Mouse (Mus musculus) kidney, embryonic 16.5 days (tissue): ENCODE results near the gene Fgd5. TPM values are rescaled to one million over a fixed set of nuclear protein-coding genes. Genes with fewer than 3 reads are reported as not detected.

Experiments used
- ATAC-seq: fragments of 200-750 bp; cut with Nextera tagmentation; 2 replicates; pipeline ENCODE4 v1.8.0; 2017; ENCODE audit warnings: moderate TSS enrichment; ENCODE audit not compliant: low FRiP score, low TSS enrichment
- H3K27ac ChIP-seq: fragments of 300-500 bp; sonication (generic); 2 replicates; pipeline ENCODE4 v1.5.1; 2014; ENCODE audit warnings: low read length
- H3K27me3 ChIP-seq: fragments of 300-500 bp; sonication (generic); 2 replicates; pipeline ENCODE4 v1.6.1; 2014; ENCODE audit warnings: low read length, control low read depth, mixed read lengths; ENCODE audit not compliant: insufficient read depth
- H3K36me3 ChIP-seq: fragments of 300-500 bp; sonication (generic); 2 replicates; pipeline ENCODE4 v1.6.1; 2014; ENCODE audit warnings: low read length, control low read depth, mixed read lengths; ENCODE audit not compliant: insufficient read depth
- H3K4me1 ChIP-seq: fragments of 300-500 bp; sonication (generic); 2 replicates; pipeline ENCODE4 v1.6.1; 2014; ENCODE audit warnings: low read length, control low read depth, mixed read lengths; ENCODE audit not compliant: insufficient read depth
- H3K4me2 ChIP-seq: fragments of 300-500 bp; sonication (generic); replicated peaks from 2 replicates; pipeline ENCODE4 v1.6.1; 2014; ENCODE audit warnings: low read depth, low read length
- H3K4me3 ChIP-seq: fragments of 300-500 bp; sonication (generic); 2 replicates; pipeline ENCODE4 v1.5.1; 2014; ENCODE audit warnings: mild to moderate bottlenecking, low read length
- H3K9ac ChIP-seq: fragments of 300-500 bp; sonication (generic); replicated peaks from 2 replicates; pipeline ENCODE4 v1.6.1; 2014; ENCODE audit warnings: low read length
- H3K9me3 ChIP-seq: fragments of 300-500 bp; sonication (generic); 2 replicates; pipeline ENCODE4 v1.6.1; 2016; ENCODE audit warnings: low read length, control low read depth
- WGBS: fragments of 180-500 bp; shearing (Covaris S2); extraction: QIAGEN DNeasy Blood & Tissue Kit; methylation state at CpG from one replicate; pipeline ENCODE4 v1.1.7; 2014; 5-methylcytosine and 5-hydroxymethylcytosine counted together
- polyA plus RNA-seq: library from polyadenylated mRNA; unstranded; fragments of >200 nt; fragmentation: Nextera tagmentation; extraction: Ambion mirVana; gene quantifications from 2 replicates; pipeline ENCODE4 v1.2.1, GENCODE M21; 2015

The Fgd5 gene
- polyA plus RNA-seq, 1 experiment from 2014 or later: 22.9 TPM

DNA sequence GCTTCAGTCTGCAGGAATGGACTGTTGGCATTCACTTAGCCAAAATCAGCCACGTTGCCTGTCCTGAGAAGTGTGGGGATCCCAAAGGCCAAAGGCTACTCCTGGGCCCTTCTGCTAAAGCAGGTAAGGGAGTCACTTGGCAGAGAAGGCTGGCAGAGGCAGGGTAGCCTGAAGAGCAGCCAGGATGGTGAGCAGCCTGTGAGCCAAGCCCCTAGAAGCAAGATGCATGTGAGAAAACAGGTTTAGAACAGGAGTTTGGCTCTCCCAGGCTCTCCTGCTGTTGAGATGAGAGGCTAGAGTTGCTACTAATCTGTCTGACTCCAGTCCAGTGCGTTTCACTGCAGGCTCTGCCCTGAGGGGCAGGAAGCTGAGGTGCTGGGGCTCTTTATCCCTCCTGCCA lies 25.0 kb downstream of the Fgd5 start:
- H3K9me3 ChIP-seq: no peaks in the 10 kb centered on the region
- H3K4me2 ChIP-seq: no peak overlapping the region
- no peaks in the 10 kb centered on the region for H3K27me3 ChIP-seq
- no peaks in the 10 kb centered on the region for H3K36me3 ChIP-seq
- 51% methylated on average over 2 of the region's 2 CpGs for WGBS
- H3K4me3 ChIP-seq: no peak overlapping the region
- no peak overlapping the region for H3K9ac ChIP-seq
- no peaks in the 10 kb centered on the region for H3K4me1 ChIP-seq
- no peak overlapping the region for H3K27ac ChIP-seq
- ATAC-seq: no peak

- WGBS: 52% methylated on average over 6 of the region's 6 CpGs
- no peaks in the 10 kb centered on the region for H3K9me3 ChIP-seq
Measured at GRCm38 (mm10) chr6:92004137-92004805, 25.6 kb downstream of the Fgd5 start.

DNA sequence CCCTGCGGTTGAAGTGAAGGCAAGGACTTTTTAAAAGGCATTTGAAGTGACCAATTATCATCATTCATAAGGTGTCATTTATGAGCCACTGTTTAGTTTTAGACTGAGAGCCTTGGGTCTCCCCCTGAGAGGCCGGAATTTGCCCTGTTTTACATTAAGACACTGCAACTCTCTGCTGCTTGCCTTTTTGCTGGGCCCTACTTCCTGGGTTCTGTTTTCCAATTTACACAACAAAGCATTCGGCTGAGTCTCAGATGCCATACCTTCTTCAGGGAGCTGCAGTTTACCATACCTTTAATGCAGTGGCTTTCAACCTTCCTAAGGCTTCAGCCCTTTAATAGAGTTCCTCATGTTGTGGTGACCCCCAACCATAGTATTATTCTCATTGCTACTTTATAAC lies 26.1 kb downstream of the Fgd5 start:
- Histone ChIP-seq H3K9me3 (no peaks in the 10 kb centered on the region), H3K4me3 (no peak overlapping the region), H3K36me3 (no peaks in the 10 kb centered on the region), H3K4me2 (no peak overlapping the region), H3K27me3 (no peaks in the 10 kb centered on the region), H3K4me1 (no peaks in the 10 kb centered on the region), H3K9ac (no peak overlapping the region), H3K27ac (no peak overlapping the region)
- 51% methylated on average over 3 of the region's 3 CpGs for WGBS
- no peak for ATAC-seq

More at GRCm38 (mm10) chr6:92004137-92004805, 25.6 kb downstream of the Fgd5 start:
- Histone ChIP-seq H3K4me3 (no peak overlapping the region), H3K27ac (no peak overlapping the region), H3K4me1 (no peaks in the 10 kb centered on the region), H3K9ac (no peak overlapping the region), H3K36me3 (no peaks in the 10 kb centered on the region), H3K4me2 (no peak overlapping the region), H3K27me3 (no peaks in the 10 kb centered on the region)
- no peak for ATAC-seq

GRCm38 (mm10) chr6:92010895-92011294 lies 32.2 kb downstream of the Fgd5 start:
- H3K27ac ChIP-seq: no peak overlapping the region
- no peak for ATAC-seq
- H3K9ac ChIP-seq: no peak overlapping the region
- no peaks in the 10 kb centered on the region for H3K9me3 ChIP-seq
- no peak overlapping the region for H3K4me2 ChIP-seq
- H3K4me1 ChIP-seq: peaks cover 6% of the 10 kb centered on the region
- no peaks in the 10 kb centered on the region for H3K36me3 ChIP-seq
- WGBS: 78% methylated on average over 2 of the region's 2 CpGs
- H3K27me3 ChIP-seq: no peaks in the 10 kb centered on the region
- no peak overlapping the region for H3K4me3 ChIP-seq

GRCm38 (mm10) chr6:92012413-92012812 lies 33.7 kb downstream of the Fgd5 start:
- H3K27ac ChIP-seq: no peak overlapping the region
- H3K9ac ChIP-seq: no peak overlapping the region
- H3K4me2 ChIP-seq: no peak overlapping the region
- no peaks in the 10 kb centered on the region for H3K27me3 ChIP-seq
- ATAC-seq: no peak
- peaks cover 6% of the 10 kb centered on the region for H3K4me1 ChIP-seq
- no peak overlapping the region for H3K4me3 ChIP-seq
- H3K9me3 ChIP-seq: no peaks in the 10 kb centered on the region
- 69% methylated on average over 5 of the region's 5 CpGs for WGBS
- no peaks in the 10 kb centered on the region for H3K36me3 ChIP-seq

- 94% methylated on average over 6 of the region's 6 CpGs for WGBS
Measured at GRCm38 (mm10) chr6:92013035-92013434, 34.4 kb downstream of the Fgd5 start.

GRCm38 (mm10) chr6:92013620-92014019 lies 34.9 kb downstream of the Fgd5 start:
- Histone ChIP-seq H3K4me3 (no peak overlapping the region), H3K4me2 (no peak overlapping the region), H3K4me1 (peaks cover 6% of the 10 kb centered on the region), H3K27me3 (no peaks in the 10 kb centered on the region), H3K36me3 (no peaks in the 10 kb centered on the region), H3K9me3 (no peaks in the 10 kb centered on the region), H3K9ac (no peak overlapping the region), H3K27ac (no peak overlapping the region)
- ATAC-seq: no peak
- 90% methylated on average over 3 of the region's 3 CpGs for WGBS

More at GRCm38 (mm10) chr6:92013035-92013434, 34.4 kb downstream of the Fgd5 start:
- Histone ChIP-seq H3K4me3 (no peak overlapping the region), H3K9ac (no peak overlapping the region), H3K36me3 (no peaks in the 10 kb centered on the region), H3K27ac (no peak overlapping the region), H3K4me2 (no peak overlapping the region), H3K9me3 (no peaks in the 10 kb centered on the region), H3K27me3 (no peaks in the 10 kb centered on the region), H3K4me1 (peaks cover 6% of the 10 kb centered on the region)
- ATAC-seq: no peak

DNA sequence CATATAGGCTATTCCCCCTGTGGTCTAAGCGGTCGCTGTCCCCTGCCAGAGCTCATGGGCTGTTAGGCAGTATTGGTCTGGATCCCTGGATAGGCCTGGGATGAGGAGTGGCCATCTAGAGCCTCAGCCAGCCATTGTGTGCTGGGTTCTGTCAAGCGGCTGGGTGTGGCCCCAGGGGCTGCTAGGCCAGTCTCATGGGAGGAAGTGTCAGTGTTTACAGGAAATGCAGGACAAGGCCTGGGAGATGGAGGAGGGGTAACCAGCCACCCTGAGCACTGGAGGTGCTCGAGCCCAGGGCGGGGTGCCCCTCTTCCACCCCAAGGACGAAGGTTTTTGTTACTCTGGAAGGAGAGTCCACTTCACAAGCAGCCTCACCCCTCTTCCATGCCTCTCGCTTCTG lies 36.3 kb downstream of the Fgd5 start:
- no peak overlapping the region for H3K4me2 ChIP-seq
- H3K9ac ChIP-seq: no peak overlapping the region
- peaks cover 6% of the 10 kb centered on the region for H3K4me1 ChIP-seq
- no peaks in the 10 kb centered on the region for H3K27me3 ChIP-seq
- no peaks in the 10 kb centered on the region for H3K36me3 ChIP-seq
- H3K27ac ChIP-seq: no peak overlapping the region
- ATAC-seq: peak; percentile 57
- WGBS: 64% methylated on average over 7 of the region's 7 CpGs
- H3K4me3 ChIP-seq: no peak overlapping the region
- H3K9me3 ChIP-seq: no peaks in the 10 kb centered on the region

GRCm38 (mm10) chr6:92015848-92016247 lies 37.2 kb downstream of the Fgd5 start:
- H3K4me2 ChIP-seq: no peak overlapping the region
- WGBS: 83% methylated on average over 5 of the region's 5 CpGs
- peaks cover 6% of the 10 kb centered on the region for H3K4me1 ChIP-seq
- H3K4me3 ChIP-seq: no peak overlapping the region
- H3K9ac ChIP-seq: no peak overlapping the region
- H3K27ac ChIP-seq: no peak overlapping the region
- no peak for ATAC-seq
- H3K9me3 ChIP-seq: no peaks in the 10 kb centered on the region
- no peaks in the 10 kb centered on the region for H3K27me3 ChIP-seq
- no peaks in the 10 kb centered on the region for H3K36me3 ChIP-seq

DNA sequence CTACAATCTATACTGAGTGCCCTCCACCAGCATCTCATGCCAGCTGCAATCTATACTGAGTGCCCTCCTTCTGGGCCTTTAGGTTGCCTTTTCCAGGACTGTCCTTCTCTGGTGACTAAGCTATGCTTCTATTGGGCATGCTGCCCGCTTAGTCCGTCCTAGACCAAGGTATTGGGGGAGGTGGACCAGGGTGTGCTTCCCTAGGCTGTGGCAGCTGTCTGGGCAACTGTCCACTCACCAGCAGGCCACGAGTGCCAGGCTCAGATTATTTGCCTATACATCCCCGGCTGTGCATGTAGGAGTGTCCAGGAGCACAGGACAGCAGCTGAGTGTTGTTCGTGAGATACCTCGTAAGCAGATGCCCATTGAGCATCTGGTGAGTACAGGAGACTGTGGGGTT lies 38.1 kb downstream of the Fgd5 start:
- ATAC-seq: no peak
- no peaks in the 10 kb centered on the region for H3K27me3 ChIP-seq

More for the DNA sequence above, 38.1 kb downstream of the Fgd5 start:
- no peaks in the 10 kb centered on the region for H3K36me3 ChIP-seq
- no peak overlapping the region for H3K4me3 ChIP-seq
- peaks cover 6% of the 10 kb centered on the region for H3K4me1 ChIP-seq
- no peaks in the 10 kb centered on the region for H3K9me3 ChIP-seq
- no peak overlapping the region for H3K4me2 ChIP-seq
- H3K27ac ChIP-seq: no peak overlapping the region
- H3K9ac ChIP-seq: no peak overlapping the region
- WGBS: 76% methylated on average over 6 of the region's 6 CpGs
